Mouse (Mus musculus): Measurements from ENCODE around the gene Tlcd1.

The Tlcd1 gene

GRCm38 (mm10) chr11:78161169-78161568 lies 15.3 kb upstream of the Tlcd1 start:
- no peak for DNase-seq (ENCODE audit: low spot score in 2 of 2)

GRCm38 (mm10) chr11:78161968-78162367 lies 14.5 kb upstream of the Tlcd1 start:
- DNase-seq (ENCODE audit: low spot score in 2 of 2) = no peak

GRCm38 (mm10) chr11:78162504-78162903 lies 14.0 kb upstream of the Tlcd1 start:
- peak; percentile 50 to 77 for DNase-seq (ENCODE audit: low spot score in 2 of 2)

DNA sequence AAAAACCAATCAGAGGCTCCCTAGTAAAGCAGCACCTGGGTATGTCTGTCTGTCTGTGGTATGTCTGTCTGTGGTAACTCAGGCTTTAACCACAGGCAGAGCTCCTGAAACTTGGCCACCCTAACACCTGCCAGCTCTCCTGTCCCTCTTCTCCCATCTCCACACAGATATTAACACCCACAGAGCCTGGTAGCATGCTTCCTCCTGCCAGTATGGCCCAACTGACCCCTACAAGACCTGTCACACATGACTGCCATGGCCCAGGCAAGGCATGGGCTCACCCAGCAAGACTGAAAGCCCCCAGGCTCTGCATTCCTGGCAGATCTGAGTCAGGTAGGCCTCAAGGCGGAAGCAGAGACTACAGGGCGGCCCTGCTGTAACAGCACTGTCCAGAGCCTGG lies 13.5 kb upstream of the Tlcd1 start:
- no peak for DNase-seq (ENCODE audit: low spot score in 2 of 2)

GRCm38 (mm10) chr11:78163681-78164603 lies 12.6 kb upstream of the Tlcd1 start:
- no peak for DNase-seq (ENCODE audit: low spot score in 2 of 2)

DNA sequence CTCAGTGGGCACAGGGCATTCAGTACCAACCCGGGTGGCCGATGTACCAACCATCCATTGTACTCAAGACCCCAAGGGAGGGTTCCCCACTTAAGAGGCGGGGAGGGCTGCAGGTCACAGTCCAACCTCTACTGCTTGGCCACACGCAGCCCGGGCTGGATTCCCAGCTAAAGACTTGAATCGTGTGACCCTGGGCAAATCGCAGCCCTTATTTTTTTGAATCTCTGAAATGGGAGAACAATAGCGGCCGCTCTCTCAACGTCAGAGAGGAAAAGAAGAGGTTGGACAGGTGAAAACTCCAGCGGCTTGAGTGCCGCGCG lies 11.9 kb upstream of the Tlcd1 start:
- no peak for DNase-seq (ENCODE audit: low spot score in 2 of 2)

GRCm38 (mm10) chr11:78164924-78165760 lies 11.4 kb upstream of the Tlcd1 start, which contains the start of gene Traf4:
Gene Traf4 (minus strand): TSS chr11:78165589.
- DNase-seq (ENCODE audit: low spot score in 2 of 2) = peak in 1 of 2 experiments; percentile 65

DNA sequence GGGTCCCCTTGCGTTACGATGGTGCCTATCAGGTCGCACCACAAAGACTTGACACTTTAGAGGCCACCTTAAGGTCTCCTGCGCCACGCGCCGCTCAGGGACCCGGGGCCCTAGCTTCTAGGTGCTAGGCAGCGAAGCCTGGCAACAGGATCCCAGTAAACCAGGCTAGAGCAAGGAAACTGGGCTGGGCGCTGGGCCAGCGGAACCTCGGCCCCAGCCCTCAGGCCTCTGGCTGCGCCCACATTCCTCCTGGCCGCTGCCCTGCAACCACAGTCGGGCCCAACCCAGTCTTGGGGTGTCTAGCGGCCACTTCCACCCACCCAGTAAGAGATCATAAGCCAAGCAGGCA lies 10.8 kb upstream of the Tlcd1 start:
- no peak for DNase-seq (ENCODE audit: low spot score in 2 of 2)

- DNase-seq (ENCODE audit: low spot score in 2 of 2) = no peak
These were observed 10.3 kb upstream of the Tlcd1 start for GRCm38 (mm10) chr11:78166161-78166560.

- DNase-seq (ENCODE audit: low spot score in 2 of 2) = no peak
These were observed 9.9 kb upstream of the Tlcd1 start for GRCm38 (mm10) chr11:78166640-78167039.

- DNase-seq (ENCODE audit: low spot score in 2 of 2) = no peak
These were observed 9.1 kb upstream of the Tlcd1 start for GRCm38 (mm10) chr11:78167257-78167959.

GRCm38 (mm10) chr11:78168541-78169468 lies 7.7 kb upstream of the Tlcd1 start:
- no peak for DNase-seq (ENCODE audit: low spot score in 2 of 2)

DNA sequence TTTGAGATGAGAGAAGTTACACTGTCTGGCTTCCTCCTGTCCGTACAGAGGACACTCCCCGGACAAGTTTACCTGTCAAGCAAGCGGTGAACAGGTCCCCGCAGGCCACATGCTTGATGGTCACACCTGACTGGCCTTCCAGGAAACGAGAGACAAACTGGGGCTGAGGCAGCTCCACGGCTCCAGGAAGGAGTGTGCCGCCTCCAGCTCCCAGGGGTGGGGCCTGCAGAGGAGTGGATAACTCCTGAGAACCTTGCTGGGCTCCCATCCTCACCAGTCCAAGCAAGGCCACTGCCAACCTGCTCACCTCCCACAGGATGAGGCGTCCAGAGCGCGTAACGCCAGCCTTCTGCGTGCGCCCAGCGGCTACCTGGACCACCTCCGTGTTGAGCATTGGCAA lies 6.2 kb upstream of the Tlcd1 start:
- no peak for DNase-seq (ENCODE audit: low spot score in 2 of 2)

GRCm38 (mm10) chr11:78171328-78171727 lies 5.2 kb upstream of the Tlcd1 start:
- no peak for DNase-seq (ENCODE audit: low spot score in 2 of 2)

- DNase-seq (ENCODE audit: low spot score in 2 of 2) = no peak
These were observed 4.3 kb upstream of the Tlcd1 start for GRCm38 (mm10) chr11:78172034-78172747.

GRCm38 (mm10) chr11:78172748-78173383 lies 3.6 kb upstream of the Tlcd1 start:
- no peak for DNase-seq (ENCODE audit: low spot score in 2 of 2)

- no peak for DNase-seq (ENCODE audit: low spot score in 2 of 2)
These were observed 2.0 kb upstream of the Tlcd1 start for GRCm38 (mm10) chr11:78174506-78174905.

GRCm38 (mm10) chr11:78175771-78176401 lies 625 bp upstream of the Tlcd1 start:
- no peak for DNase-seq (ENCODE audit: low spot score in 2 of 2)

- DNase-seq (ENCODE audit: low spot score in 2 of 2) = no peak
These were observed 407 bp downstream of the Tlcd1 start for GRCm38 (mm10) chr11:78176905-78177331.
